Mouse (Mus musculus) heart, postnatal 4 days (tissue): ENCODE results near the gene Angel1. TPM values are rescaled to one million over a fixed set of nuclear protein-coding genes. Genes with fewer than 3 reads are reported as not detected.

Source experiments
- DNase-seq: peaks from one replicate; pipeline ENCODE4 v3.0.0; 2021
- total RNA-seq, 2 experiments: library from RNA; stranded (reverse); gene quantifications; 2 replicates each; pipeline ENCODE4 v1.2.3; 2021

Angel1 gene
- total RNA-seq, 2 experiments from 2014 or later = 5.2 to 5.3 TPM

DNA sequence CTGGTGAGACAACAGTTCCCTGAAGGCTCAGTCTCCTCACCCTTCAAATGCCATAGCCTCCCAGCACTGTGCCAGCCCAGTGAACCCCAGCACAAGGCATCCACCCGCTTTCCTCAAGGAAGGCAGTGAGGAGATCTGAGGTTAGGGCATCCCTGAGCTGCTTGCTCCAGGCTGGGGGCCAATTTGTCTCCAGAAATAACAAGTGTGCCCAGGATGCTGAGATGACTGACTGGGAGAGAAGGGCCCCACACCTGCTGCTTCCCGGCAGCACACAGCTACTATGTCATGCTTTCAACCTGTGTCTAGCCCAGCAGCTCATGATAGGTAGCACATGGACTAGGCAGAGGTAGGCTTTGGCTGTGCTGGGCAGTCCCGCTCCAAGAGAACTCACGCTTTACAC lies 24.8 kb downstream of the Angel1 start:
- DNase-seq = no peak

DNA sequence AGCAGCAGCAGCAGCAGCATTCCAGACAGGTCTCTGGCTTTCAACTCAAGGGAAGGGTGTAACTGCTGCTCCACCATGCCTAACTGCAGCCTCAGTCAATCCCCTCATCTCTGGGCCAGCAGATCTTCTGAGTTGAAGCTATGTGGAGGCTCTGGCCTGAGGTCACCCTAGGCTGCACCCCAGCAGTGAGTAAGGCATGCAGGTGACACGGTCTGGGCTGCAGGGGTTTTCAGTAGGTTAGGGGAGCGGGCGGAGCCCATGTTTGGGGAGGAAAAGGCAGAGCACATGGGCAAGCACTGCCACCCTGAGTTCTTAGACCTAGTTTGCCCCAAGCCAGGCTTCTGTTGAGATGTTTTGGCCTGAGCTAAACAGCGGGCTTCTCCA lies 25.3 kb downstream of the Angel1 start:
- no peak for DNase-seq

DNA sequence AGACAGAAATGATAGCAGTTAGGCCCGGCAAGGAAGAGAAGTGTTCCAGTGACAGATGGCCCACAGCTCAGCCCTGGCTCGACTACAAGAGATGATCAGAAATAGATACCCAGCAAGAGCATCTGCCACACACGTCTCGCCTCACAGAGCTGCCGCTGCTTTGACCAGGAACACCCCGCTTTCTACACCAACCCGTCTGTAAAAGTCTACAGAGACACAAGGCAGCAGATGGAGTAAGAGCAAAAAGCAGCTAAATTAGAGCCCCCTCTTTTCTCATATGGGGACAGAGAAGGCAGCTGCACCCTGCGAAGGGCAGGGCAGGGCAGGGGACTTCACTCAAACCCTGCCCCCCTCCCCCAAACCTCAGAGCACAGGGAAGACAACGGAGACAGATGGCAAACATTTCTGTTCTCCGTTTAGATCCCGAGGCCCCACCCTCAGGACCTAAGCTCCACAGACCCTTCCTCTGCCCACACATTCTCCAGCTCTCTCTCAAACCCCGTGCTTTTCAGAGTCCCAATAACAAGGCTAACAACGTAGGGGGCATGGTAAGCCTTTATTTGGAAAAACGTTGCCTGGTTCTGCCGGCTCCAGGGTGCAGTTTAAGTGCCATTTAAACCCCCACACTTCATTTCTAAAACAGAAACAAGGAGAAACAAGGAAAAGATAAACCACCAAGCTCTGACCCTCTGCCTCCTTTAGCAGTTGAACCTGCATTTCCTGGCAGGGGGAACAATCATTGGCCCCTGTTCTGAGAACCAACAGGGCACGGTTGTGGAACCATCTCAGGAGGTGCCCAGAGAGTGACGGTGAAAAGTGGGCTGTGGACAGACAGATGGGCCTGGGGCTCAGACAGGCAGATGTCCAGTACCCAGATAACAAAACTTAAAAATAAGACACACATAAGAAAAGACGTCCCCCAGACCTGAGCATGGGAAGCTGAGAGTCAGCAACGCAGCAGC lies 26.0 kb downstream of the Angel1 start:
- no peak for DNase-seq

DNA sequence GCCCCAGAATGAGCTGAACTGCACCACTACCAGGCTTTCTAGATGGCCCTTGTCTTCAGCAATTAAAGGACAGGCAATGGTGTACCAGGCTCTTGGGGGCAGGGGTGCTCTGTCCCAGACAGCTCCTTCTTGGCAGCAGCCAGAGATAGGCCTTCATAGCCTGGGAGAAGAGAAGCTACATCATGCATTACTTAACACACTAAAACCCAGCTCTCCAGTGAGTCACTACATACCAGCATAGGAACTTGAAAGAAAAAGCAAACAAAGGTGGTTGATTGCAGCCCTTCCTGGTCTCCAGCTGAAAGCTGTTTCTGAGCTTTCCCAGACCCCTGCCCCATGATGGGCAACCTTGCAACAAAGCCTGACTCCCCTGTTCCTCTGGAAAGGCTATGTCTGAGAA lies 27.7 kb downstream of the Angel1 start:
- no peak for DNase-seq

DNA sequence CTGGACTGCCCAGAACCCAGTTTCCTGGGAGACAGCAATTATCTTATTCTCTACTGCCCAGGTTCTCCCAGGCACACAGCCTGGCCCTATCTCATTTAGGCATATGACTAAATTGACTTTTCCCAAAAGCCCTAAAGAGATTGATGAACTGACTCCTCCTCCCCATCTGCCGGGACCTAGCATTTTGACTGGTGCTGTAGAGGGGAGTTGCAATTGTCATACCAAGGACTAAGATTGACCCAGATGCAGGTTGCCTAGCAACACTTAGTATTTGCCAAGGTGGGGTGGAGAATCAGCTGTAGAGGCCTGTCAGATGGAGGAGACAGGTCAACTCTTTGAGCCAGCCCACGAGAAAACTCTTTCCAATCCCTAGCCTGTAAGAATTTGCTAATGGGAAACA lies 28.3 kb downstream of the Angel1 start:
- no peak for DNase-seq

DNA sequence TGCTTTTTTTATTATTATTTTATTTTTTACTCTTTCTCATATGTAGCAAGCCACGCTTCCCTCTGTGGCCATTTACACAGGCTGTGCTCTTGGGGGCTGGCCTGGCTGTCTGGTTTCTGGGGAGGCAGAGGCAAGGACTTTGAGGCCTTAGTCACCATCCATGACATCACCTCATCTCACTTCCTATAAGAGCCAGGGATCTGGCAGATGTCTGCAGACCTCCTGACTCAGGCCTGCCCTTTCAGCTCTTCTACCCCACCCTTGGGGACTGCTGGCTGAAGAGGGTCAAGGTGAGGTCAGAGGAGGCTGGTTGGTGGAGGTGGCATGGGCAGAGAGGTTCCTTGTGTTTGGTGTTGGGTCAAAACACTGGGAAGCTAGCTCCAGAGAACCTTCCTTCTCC lies 31.8 kb downstream of the Angel1 start:
- no peak for DNase-seq

DNA sequence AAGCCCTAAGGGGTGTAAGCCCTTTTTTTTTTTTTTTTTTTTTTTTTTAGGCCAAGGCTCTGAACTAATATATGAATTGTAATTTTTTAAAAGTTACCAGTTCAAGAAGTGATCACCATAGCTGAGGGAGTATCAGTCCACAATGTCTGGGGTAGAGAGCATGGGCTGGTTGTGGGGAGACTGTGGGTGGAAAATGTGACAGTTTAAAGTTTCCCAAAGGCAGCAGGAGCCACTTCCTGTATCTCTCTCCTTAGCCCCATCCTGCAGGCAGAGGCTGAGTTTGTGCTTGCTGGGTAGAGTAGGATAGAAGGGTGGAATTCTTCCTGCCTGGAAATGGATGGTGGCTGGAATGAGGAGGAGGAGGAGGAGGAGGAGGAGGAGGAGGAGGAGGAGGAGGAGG lies 32.9 kb downstream of the Angel1 start:
- DNase-seq = no peak

DNA sequence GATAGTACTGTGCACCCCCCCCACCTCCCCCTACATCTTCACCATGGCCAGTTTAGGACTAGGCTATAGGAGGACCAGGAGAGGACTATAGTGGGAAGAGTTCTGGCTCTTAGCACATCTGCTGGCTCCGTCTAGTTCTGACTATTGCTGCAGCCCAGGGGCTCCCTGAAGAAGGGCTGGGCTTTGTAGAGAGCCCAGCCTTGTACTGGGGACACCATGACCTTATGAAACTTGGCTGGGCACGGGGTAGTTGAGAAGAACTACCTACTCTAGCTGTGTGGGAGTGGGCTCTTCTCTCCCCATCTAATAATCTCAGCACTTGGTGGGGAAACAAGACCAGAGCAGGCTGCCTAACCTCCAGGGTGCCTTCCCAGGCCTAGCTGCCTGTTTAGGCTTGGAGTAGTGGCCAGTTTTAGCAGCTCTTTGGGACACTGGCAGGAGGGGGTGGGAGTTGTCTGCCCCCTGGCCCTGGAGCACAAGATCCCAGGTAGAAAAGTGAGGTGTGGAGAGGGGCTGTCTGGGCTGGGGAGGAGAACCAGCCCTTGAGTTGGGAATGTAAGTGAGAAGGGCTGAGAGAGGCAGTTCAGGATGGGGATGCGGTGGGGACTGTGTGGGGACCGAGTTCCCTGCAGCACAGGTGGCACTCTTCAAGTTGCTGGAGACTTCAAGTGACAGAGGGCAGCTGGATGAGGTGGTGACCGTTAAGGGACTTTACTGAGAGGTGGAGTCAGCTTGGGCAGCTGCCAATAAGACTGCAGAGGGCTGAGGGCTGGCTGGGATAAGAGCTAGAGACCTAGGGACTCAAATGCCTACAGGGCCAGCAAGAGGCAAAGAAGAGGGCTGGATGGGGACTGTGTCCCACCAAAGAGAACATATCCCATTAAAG lies 33.5 kb downstream of the Angel1 start:
- peak; percentile 64 for DNase-seq

DNA sequence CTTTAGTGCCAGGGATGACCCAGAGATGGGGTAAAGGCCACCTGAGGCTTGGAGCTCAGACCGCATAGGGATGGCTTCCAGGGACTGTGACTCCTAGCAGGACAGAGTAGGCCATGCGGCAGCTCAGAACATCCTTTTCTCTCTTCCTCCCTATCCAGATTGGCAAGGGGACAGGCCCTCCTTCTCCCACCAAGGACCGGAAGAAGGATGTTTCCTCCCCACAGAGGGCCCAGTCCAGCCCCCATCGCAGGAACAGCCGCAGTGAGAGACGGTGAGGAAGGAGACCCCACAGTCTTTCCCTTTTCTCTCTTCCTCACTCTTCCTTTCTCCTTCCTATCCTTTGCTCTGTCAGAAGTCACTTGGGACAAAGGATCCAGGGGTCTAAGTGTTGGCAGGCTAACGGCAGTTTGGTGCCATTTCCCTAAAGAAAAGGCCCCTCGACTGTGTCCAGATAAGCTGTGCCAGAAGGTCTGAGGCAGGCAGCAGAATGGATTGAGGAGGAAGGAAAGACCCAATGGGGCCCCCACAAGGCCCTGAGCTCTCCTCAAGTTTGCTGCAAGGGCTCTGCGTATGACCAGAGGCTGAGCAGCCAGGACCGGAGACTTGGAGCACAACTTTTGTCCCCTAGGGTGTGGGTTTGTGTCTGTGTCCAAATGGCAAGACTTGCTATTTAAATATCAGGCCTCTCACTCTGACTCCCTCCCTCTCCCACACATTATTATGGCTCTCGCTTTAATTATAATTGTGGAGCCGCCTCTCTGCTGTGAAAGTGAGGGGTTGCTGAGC lies 35.4 kb downstream of the Angel1 start:
- DNase-seq = peak; percentile 53

DNA sequence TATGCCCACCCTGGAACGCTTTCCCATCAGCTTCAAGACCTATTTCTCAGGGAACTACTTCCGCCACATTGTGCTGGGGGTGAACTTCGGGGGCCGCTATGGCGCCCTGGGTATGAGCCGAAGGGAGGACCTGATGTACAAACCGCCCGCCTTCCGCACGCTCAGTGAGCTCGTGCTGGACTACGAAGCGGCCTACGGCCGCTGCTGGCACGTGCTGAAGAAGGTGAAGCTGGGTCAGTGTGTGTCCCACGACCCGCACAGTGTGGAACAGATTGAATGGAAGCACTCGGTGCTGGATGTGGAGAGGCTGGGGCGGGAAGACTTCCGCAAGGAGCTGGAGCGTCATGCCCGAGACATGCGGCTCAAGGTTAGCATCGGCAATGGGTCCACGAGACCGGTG lies 37.3 kb downstream of the Angel1 start:
- DNase-seq = no peak

DNA sequence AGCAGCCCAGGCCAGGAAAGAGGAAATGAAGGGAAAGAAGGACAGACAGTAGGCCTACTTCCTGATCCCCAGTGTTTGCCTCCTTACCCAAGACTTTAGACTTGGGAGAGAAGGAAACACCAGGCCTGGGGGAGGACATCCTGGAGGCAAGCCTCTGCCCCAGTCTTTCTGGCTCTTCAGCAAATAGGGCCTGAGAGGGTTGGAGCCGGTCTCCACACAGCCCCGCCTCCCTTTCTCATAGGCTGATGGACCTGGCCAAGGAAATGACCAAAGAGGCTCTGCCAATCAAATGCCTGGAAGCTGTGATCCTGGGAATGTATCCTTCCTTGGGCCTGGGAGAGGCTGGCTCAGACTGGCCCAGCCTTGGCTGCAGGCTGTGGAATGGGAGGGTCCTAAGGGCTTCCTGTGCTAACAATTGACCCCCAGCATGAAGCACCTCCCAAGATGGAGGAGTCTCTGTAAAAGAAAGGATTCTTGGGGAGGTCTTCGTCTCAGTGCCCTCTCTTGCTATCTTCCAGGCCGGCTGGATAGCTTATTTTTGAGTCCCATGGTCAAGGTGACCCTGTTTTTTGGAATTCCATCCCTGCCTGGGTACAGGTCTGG lies 38.2 kb downstream of the Angel1 start:
- peak; percentile 57 for DNase-seq

DNA sequence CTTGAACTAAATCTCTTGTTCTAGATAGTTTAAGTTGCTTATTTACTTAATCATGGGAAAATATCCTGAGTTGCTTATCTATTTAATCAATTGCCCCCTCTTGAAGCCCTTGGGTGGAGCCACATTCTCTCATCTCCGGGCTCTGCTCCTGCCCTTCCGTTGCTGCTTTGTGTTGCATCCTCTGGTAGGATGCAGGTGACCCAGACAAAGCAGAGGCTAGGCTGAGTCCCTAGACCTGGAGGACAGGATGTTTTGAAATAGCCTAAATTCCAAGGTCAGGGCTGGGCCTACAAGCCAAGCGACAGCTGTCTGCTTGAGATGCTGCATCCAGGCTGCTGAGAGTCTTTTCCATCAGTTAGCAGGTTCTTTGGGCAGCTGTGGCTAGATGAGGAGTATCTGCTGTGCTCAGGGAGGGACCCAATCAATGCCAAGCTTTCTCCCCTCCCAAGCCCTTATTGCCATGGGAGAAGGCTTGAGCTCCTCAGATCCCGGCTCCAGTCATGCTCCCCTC lies 38.8 kb downstream of the Angel1 start:
- no peak for DNase-seq

DNA sequence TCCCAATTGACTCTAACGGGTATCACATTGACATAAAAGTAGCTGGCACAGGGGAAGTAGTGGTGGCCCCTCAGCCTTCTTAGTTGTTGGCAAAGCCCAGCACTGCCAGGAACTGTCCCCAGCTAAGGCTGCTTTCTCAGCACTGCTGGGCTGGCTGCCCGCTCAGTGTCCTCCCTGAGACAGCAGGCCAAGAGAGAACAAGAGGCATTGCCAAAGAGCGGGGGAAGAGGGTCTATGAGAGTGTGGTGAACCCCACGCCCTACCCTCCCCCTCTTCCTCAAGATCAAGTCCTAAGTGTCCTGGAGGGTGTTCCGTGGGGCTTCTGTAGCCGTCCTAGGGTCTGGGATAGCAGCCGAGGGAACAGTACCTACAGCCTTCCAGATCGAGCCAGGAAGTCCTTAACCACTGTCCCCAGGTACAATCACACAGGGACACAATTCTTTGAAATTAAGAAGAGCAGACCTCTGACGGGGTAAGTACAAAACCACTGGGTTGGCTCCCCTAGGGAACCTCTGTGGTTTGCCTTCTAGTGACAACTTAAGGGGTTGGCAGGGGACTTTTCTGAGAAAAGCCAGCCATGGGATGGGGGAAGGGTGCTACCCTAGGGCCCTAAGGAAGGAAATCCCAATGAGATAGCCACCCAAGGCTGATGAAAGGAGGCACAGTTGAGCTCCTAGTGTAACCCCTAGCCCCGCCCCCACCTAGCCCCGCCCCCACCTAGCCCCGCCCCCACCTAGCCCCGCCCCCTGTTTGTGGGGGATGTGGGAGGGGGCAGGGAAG lies 39.5 kb downstream of the Angel1 start:
- peak; percentile 30 for DNase-seq

DNA sequence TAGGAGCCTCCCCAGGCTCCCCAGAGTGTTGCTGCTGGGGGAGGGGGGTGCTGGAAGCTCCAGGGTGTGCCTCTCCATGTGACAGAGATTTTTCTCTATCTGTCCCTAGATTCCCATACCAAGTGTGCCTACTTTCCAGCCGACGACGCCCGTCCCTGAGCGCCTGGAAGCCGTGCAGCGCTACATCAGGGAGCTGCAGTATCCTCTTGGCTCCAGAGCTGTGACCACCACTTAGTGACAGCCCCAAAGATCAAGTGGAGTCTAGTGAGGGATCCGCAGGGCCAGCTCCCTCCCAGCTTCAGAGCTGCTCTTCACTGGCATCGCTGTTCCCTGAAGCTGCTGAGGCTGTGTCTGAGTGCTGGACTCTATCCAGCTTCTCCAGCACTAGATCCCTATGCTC lies 41.0 kb downstream of the Angel1 start:
- DNase-seq = no peak

DNA sequence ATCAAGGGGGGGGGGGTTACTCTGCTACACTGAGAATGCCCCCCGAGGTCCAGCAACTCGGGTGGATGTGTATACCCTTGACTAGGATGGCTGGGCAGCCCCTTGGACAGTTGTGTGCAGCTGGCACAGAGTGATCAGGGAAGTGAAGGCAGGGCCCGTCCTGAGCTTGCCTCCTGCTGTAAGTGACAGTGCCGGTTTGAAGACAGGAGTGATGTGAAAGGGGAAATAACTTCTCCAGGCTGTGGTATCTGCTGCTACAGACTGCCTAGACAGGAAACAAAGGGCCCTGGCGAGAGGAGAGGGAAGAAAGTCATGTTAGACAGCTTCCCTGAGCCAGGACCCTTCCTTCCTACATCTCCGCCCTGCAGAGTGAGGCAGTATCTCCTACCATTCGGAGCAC lies 42.6 kb downstream of the Angel1 start:
- no peak for DNase-seq

DNA sequence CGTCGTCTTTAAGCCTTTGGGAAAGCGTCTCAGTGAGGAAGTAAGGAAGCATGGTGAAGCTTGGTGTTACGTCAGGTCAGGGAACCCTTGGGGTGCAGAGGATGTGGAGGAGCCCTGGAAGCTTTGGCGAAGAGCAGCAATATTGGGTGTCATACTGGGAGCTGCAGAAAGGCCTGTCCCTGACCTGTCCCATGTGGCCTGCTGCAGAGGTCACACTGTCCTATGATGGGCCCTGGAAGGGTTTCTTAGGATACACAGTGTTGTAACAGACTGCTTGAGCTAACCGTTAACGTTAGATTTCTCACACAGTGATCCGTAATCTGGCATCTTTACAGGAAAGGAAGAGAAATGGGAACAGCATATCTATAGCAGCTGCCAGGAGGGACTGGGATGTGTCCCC lies 44.1 kb downstream of the Angel1 start:
- DNase-seq = no peak

DNA sequence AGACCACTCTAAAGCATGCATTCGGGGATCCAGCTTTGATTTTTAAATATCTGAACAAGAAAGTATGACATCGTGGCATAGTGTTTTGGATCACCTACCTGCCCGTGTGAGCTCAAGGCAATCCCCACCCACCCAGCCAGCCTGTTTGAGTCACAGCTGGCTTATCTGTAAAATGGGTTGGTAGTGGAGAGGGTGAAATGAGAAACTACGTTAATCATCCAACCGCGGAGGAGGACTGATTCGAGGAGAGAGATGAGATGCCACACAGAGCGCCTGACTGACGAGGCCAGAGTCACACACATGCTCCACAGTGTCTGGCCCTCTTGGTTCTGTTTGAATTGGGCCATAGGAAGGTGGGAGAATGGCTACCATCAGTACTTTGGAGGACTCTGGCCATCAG lies 44.6 kb downstream of the Angel1 start:
- DNase-seq = no peak

DNA sequence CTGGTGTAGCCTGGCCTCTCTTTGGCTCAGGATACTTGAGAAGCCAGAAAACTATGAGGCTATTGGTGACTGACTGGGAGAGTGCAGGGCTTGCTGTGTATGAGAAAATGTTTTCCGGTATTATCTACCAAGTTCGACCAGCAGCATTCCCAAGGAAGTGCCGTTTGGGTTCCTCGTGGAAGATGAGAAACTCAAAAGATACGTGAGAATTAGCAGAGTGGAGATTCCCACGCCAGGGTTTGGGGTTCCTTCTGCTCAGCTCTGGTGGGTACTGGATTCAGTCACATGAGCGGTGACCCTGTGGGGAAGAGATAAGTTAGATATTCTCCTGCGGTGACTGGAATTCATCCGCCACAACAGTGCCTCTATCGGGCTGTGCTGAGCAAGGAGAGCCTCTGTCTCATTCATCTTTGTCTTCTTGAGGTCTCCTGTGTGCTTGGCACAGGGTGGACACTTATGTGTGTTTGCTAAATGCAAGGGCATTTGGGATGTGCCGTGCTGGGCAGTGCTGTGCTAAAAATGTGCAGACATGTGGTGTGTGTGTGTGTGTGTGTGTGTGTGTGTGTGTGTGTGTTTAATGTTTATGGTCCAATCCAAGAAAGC lies 45.6 kb downstream of the Angel1 start:
- DNase-seq = no peak

DNA sequence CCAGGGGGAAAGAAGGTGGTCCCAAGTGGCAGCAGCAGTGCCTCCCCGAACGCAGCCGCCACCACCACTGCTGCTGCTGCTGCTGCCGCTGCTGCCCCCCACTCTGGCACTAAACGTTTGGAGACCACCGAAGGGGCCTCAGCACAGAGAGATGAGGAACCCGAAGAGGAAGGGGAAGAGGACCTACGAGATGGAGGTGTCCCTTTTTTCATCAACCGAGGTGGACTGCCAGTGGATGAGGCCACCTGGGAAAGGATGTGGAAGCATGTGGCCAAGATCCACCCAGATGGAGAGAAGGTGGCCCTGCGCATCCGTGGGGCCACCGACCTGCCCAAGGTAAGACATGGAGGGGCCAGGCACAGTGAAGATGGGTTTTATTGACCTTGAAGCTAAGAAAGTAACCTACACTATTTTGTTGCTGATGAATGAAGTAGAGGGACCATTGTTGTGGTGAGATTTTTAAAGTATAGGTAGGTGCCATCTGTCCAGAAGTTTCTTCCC lies 46.2 kb downstream of the Angel1 start:
- no peak for DNase-seq

DNA sequence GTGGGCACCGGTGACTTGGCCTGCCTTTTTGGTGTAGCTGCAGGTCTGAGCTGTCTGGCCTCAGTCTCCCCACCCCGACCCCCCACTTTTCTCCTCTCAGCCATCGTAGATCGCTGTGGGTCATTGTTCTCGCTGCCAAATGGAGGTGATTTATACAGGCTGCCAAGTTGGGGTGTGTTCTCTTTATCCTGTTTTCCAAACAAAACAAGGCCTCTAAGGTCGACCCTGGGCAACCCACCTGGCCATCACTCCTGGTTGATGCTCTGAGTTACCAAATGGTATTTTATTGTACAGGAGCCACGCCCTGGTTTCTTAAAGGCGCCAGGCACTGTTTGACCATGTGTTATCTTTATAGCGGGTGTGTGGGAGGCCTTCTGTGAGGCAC lies 46.7 kb downstream of the Angel1 start:
- no peak for DNase-seq
